Mouse (Mus musculus) heart, adult 8-10 months (tissue): Measurements from ENCODE around the gene Cldn13. TPM values are rescaled to one million over a fixed set of nuclear protein-coding genes. Genes with fewer than 3 reads are reported as not detected.
"Not testable (repeated sequence)": the region's sequence is repeated elsewhere in the genome, so short reads cannot be mapped to it uniquely, and the experiment has no call there.

Experiments
- DNase-seq: peaks from one replicate; pipeline ENCODE4 v3.0.0; 2022; ENCODE audit warnings: low spot score
- total RNA-seq, 4 experiments: library from RNA; stranded (reverse); gene quantifications; 2 replicates each; pipeline ENCODE4 v1.2.4; 2022

Cldn13 gene
- total RNA-seq, result not detected

DNA sequence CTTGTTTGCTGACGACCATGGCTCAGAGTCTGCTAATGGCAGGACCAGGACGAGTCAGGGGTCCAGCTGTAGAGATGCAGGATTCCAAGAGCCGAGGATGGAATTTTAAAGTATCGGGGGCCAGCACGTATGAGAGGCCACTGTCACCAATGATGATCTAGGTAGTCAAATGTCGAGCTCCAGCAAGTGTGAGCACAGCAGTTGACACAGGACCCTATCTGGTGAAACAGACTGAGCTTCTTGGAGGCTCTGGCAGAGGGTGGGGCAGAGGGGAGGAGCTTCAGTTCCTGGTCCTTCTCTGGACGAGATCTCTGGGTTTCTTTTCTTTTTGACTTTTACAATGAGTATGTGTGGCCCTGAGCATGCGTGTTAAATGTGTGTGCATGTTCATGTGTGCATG is at the start of gene Cldn13:
TSS of gene Cldn13 (minus strand) at position 216 of the 400 bp plus-strand sequence.
- no peak for DNase-seq

DNA sequence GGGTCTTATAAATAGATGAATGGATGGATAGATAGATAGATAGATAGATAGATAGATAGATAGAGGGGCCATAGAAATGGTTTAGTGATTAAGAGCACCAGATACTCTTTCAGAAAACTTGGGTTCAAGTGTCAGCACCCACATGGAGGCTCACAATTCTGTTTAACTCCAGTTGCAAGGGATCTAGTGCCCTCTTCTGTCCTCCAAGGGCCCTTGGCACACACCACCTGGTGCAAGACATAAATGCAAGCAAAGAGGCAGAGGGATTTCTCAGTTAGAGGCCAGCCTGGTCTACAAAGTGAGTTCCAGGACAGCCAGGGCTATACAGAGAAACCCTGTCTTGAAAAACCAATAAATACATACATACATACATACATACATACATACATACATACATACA is 49.3 kb upstream of the Cldn13 start:
- DNase-seq, result not testable (repeated sequence)

GRCm38 (mm10) chr5:134963546-134963945 is 48.2 kb upstream of the Cldn13 start:
- peak; percentile 55 for DNase-seq

- no peak for DNase-seq
These were observed 46.2 kb upstream of the Cldn13 start for GRCm38 (mm10) chr5:134961519-134961918.

DNA sequence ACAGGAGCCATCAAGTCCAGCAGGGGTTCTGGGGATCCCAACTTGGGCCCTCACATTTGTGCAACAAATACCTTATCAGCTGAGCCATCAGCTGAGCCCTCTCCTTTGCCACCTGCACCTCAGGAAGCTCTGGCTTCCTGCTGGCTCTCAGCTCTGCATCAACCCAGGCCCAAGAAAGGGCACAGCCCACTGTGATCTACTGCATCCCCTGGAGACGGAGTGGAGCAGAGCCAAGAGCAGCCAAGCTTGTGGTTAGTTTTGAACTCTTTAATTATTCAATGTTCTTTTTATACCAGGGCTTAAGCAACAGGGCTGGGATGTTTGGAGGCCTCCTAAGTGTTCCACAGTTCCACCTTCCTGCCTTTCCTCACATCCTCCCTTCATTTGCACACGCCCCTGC is 45.1 kb upstream of the Cldn13 start:
- DNase-seq, result no peak

DNA sequence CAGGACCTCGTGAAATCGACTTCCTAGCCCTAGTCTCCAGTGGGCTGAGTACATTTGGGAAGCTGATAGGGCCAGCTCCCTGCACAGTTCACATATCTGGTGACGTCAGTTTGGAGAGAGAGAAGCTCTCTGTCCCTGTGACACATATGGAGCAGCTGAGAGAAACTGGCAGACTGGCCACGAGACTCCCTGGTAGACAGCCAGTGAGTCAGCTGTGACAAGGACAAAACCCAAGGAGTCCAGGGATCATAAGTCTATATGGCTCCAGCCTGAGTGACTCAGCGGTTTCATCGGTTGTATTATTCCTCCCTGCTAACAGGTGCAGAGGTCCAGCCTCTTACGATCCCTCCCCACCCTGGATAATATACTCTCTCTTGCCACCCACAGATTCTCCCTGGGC is 43.8 kb upstream of the Cldn13 start:
- peak; percentile 63 for DNase-seq

DNA sequence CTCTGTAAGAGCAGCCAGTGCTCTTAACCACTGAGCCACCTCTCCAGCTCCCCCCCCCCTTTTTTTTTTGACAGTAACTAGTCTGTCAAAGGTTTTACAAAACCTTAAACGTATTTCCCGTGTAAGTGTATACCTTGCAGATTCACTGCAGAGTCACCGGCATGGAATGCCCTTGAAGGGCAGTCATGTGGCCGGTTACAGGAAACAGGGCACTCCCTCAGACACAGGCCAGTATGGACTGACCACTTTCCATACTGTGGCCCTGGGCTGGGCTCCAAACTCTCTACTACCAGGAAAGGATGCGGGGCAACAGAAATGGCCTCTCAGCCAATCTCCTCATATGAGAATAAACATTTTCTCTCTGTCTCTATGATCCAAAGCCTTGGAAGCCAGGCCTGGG is 40.2 kb upstream of the Cldn13 start:
- DNase-seq, result no peak

- no peak for DNase-seq
These were observed 35.9 kb upstream of the Cldn13 start for GRCm38 (mm10) chr5:134951053-134951884.

- DNase-seq, result no peak
These were observed 32.7 kb upstream of the Cldn13 start for GRCm38 (mm10) chr5:134948085-134948439.

- no peak for DNase-seq
These were observed 32.2 kb upstream of the Cldn13 start for GRCm38 (mm10) chr5:134947420-134948084.

DNA sequence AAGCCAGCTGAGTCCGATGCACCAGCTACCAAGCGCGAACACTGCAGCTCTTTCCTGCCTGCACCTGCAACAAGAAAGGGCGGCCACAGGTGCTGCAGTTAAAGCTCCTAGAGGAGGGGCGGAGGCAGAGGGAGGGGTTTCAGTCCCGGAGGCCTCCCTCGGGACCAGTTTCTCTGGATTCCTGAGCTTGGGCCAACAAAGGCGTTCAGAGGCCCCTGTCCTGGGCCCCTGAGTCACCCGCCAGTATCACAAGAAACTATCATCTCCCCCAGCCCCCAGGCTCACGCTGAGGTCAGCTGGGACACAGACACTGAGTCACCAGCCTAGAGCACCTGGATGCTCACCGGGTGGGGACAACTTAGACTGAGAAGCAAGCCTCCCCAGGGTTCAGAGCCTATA is 31.5 kb upstream of the Cldn13 start, which contains the start of gene Cldn4:
TSS of gene Cldn4 (minus strand) at position 78 of the 399 bp plus-strand sequence.
- no peak for DNase-seq

GRCm38 (mm10) chr5:134946063-134946856 is 30.9 kb upstream of the Cldn13 start:
- no peak for DNase-seq

DNA sequence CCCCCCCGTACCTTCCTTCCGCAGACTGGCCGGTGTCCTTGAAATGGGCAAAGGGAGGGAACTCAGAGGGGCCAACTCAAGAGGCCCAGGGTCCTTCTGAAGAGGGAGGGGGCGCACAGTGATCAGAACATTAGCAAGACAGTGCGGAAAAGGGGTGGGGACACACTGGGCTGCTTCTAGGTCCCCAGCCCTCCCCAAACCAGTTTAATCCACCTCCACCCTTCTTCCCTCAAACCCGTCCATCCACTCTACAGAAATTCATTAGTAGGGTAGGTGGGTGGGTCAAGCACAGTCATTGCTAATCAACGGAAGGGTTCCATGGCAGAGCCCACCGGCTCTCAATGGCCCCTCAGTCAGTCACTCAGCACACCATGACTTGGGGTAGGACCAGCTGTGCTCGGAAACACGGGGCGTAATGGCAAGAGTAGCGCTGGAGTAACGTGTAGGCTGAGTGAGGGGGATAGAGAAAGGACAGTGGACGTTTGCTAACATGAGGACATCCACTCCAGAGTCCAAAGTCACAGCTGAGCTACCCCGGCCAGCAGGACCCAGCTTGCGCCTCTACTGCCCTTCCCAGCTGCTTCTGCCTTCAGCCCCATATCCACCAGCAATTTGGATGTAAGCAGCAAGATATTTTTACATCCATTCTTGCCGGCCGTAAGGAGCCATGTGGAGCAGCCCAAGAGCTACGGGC is 30.1 kb upstream of the Cldn13 start:
- DNase-seq, result no peak

GRCm38 (mm10) chr5:134944179-134944578 is 28.9 kb upstream of the Cldn13 start:
- no peak for DNase-seq

DNA sequence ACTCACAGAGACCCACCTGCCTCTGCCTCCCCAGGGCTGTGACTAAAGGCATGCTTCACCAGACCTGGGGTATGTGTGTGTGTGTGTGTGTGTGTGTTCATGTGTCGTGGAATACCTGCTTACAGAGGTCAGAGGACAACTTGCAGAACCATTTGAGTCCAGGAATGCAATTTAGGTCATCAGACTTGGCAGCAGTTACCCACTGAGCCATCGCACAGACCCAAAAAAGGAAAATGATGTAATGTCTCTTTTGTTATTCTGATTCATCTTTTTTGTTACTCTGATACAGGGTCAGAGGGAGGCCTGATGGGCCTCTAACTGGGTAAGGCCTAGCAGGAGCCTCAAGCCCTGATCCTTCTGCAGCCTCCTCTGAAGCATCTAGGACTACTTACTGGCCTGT is 27.4 kb upstream of the Cldn13 start:
- DNase-seq, result no peak

DNA sequence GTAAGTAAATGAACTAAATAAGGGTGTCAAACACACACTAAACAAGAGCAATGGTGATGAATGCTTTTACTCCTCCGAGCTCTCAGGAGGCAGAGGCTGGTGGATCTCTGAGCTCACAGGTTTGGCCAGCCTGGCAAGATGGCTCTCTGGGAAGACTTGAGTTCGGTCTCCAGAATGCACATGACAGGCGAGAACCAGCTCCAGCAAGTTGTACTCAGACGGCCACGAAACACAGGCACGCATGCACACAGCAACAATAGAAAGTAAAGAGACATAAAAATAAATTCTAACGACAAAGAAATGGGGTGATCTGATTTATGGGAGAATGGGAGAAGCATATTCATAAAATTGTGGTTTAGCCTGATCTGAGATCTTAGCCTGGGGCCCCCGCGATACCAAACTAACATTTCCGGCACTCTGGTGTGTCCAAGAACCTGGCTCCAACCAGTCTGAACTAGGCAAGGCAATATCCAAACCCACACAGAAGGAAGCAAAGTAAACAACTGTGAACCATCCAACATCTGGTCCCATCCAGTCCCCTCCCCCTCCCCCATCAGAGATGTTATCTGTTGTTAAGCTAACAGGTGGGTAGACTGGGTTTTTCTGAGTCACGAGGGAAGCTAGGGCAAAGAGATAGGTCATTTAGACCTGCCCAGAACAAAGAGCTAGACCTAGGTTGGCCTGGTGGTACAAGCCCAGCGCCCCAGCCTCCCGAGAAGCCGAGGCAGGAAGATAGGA is 26.3 kb upstream of the Cldn13 start:
- DNase-seq, result no peak

- not testable (repeated sequence) for DNase-seq
These were observed 24.2 kb upstream of the Cldn13 start for GRCm38 (mm10) chr5:134939554-134939953.

DNA sequence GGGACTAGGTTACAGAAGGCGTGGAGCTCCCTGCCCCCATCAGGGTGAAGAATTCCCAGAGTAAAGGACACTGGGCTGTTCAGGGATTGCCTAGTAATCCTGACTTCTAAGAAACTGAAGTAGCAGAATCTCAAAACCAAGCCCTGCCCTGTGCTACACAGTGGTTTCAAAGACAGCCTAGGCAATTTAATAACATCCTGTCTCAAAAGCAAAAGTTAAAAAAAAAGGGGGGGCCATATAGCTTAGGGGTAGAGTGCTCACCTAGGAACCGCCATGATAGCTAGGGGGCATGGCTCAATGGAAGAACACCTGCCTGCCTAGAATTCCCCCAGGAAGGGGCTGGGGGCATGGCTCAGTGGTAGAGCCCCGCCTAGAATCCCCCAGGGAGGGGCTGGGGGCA is 23.7 kb upstream of the Cldn13 start:
- DNase-seq, result no peak

GRCm38 (mm10) chr5:134936626-134937185 is 21.4 kb upstream of the Cldn13 start:
- no peak for DNase-seq

- DNase-seq, result no peak
These were observed 20.7 kb upstream of the Cldn13 start for GRCm38 (mm10) chr5:134936051-134936450.

GRCm38 (mm10) chr5:134934666-134935065 is 19.3 kb upstream of the Cldn13 start:
- DNase-seq, result no peak
